Mouse (Mus musculus) embryonic facial prominence, embryonic 14.5 days (tissue): ENCODE results near the gene Cldn6. TPM values are rescaled to one million over a fixed set of nuclear protein-coding genes. Genes with fewer than 3 reads are reported as not detected.

Experiments used
- ATAC-seq: fragments of 200-750 bp; cut with Nextera tagmentation; 2 replicates; pipeline ENCODE4 v1.8.0; 2017; ENCODE audit warnings: low read depth, moderate number of reproducible peaks, moderate TSS enrichment
- DNase-seq: peaks from one replicate; pipeline ENCODE4 v3.0.0-alpha.2; 2015; ENCODE audit warnings: low spot score
- H3K27ac ChIP-seq: fragments of 300-500 bp; sonication (generic); replicated peaks from 2 replicates; pipeline ENCODE4 v1.5.1; 2014; ENCODE audit warnings: low read depth, mild to moderate bottlenecking, low read length, moderate library complexity
- H3K27me3 ChIP-seq: fragments of 300-500 bp; sonication (generic); replicated peaks from 2 replicates; pipeline ENCODE4 v1.6.1; 2014; ENCODE audit warnings: low read length; ENCODE audit not compliant: control insufficient read depth, insufficient read depth
- H3K36me3 ChIP-seq: fragments of 300-500 bp; sonication (generic); 2 replicates; pipeline ENCODE4 v1.6.1; 2014; ENCODE audit warnings: low read length, mixed read lengths; ENCODE audit not compliant: control insufficient read depth, insufficient read depth
- H3K4me1 ChIP-seq: fragments of 300-500 bp; sonication (generic); 2 replicates; pipeline ENCODE4 v1.6.1; 2014; ENCODE audit warnings: antibody characterized with exemption, low read length; ENCODE audit not compliant: control insufficient read depth, insufficient read depth
- H3K4me2 ChIP-seq: fragments of 300-500 bp; sonication (generic); 2 replicates; pipeline ENCODE4 v1.6.1; 2014; ENCODE audit warnings: low read depth, mild to moderate bottlenecking, low read length, moderate library complexity, mixed read lengths
- H3K4me3 ChIP-seq: fragments of 300-500 bp; sonication (generic); 2 replicates; pipeline ENCODE4 v1.5.1; 2014; ENCODE audit warnings: low read depth, mild to moderate bottlenecking, low read length
- H3K9ac ChIP-seq: fragments of 300-500 bp; sonication (generic); 2 replicates; pipeline ENCODE4 v1.6.1; 2014; ENCODE audit warnings: low read depth, mild to moderate bottlenecking, low read length, moderate library complexity, mixed read lengths
- H3K9me3 ChIP-seq: fragments of 300-500 bp; sonication (generic); 2 replicates; pipeline ENCODE4 v1.6.1; 2016; ENCODE audit warnings: low read length; ENCODE audit not compliant: control insufficient read depth
- WGBS: fragments of 180-500 bp; shearing (Covaris S2); extraction: QIAGEN DNeasy Blood & Tissue Kit; methylation state at CpG from one replicate; pipeline ENCODE4 v1.1.7; 2014; 5-methylcytosine and 5-hydroxymethylcytosine counted together
- polyA plus RNA-seq: library from polyadenylated mRNA; unstranded; fragments of >200 nt; fragmentation: Nextera tagmentation; extraction: Ambion mirVana; gene quantifications from 2 replicates; pipeline ENCODE4 v1.2.1, GENCODE M21; 2014

Cldn6 gene
- 17.0 and 22.6 TPM in 2 replicates for polyA plus RNA-seq

DNA sequence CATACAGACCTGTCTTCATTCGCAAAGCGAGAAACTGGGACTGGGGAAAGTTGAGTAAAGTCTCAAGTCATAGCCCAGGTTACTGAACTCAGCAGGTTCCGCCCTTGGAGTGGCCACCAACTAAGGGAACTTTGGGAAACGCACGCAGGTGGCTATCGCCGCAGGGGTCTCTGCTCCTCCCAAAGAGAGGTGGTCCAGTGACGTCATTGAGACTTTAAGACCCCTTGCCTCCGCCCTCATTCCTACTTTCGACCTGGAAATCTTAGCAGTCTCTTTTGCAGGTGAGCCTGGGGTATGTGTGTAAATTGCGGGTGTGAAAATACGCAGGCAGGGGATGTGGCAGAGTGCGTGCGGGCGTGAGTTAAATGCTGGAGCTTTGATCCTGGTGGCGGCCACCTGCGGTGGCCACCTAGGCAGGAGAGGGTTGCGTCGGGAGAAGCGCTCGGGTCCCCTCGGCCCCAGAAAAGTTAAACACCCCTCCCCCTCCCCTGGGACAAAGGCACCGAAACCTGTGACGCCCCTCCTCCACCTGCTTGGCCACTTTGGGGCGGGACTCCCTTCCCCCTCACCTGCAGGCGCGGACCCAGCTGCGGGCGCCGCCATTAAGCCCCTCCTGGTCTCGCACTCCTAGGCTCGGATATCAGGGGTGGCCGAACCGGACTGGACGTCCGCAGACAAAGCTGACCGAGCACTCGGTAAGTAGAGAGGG lies at the start of gene Cldn6:
TSS of gene Cldn6 (plus strand) at position 123 of the 709 bp plus-strand sequence.
- Histone ChIP-seq H3K4me3 (peak within 1 kb of the TSS; percentile 32), H3K4me1 (peaks cover 37% of the 10 kb centered on the region), H3K27ac (peak within 1 kb of the TSS; percentile 28; the same call in 1 of the 2 replicates), H3K27me3 (peaks cover 74% of the 10 kb centered on the region), H3K36me3 (no peaks in the 10 kb centered on the region), H3K4me2 (peak within 1 kb of the TSS; percentile 48), H3K9ac (peak within 1 kb of the TSS; percentile 45; the same call in 1 of the 2 replicates), H3K9me3 (no peaks in the 10 kb centered on the region)
- DNase-seq = no peak
- 3% methylated on average over 29 of the region's 38 CpGs for WGBS
- ATAC-seq = no peak

- Histone ChIP-seq H3K4me3 (peak overlapping the region; percentile 17; the same call in 1 of the 2 replicates), H3K9me3 (no peaks in the 10 kb centered on the region), H3K4me2 (peak overlapping the region; percentile 54), H3K9ac (peak overlapping the region; percentile 34), H3K36me3 (no peaks in the 10 kb centered on the region), H3K27me3 (no peaks in the 10 kb centered on the region), H3K27ac (no peak overlapping the region), H3K4me1 (no peaks in the 10 kb centered on the region)
- 14% methylated on average over 22 of the region's 22 CpGs for WGBS
- ATAC-seq (peak; percentile 92), DNase-seq (peak; percentile 74)
These were observed 48.6 kb upstream of the Cldn6 start for GRCm38 (mm10) chr17:23630195-23631020.

GRCm38 (mm10) chr17:23631241-23631640 lies 47.8 kb upstream of the Cldn6 start:
- Histone ChIP-seq H3K4me1 (no peaks in the 10 kb centered on the region), H3K27ac (no peak overlapping the region), H3K9me3 (no peaks in the 10 kb centered on the region), H3K9ac (no peak overlapping the region), H3K36me3 (no peaks in the 10 kb centered on the region), H3K4me2 (no peak overlapping the region), H3K27me3 (no peaks in the 10 kb centered on the region), H3K4me3 (no peak overlapping the region)
- DNase-seq = no peak
- no peak for ATAC-seq
- WGBS = 82% methylated on average over 8 of the region's 8 CpGs

GRCm38 (mm10) chr17:23644613-23645495 lies 34.2 kb upstream of the Cldn6 start, which contains the start of gene Mmp25:
Mmp25 (minus strand) TSS chr17:23645277.
- under 1% methylated on average over 48 of the region's 58 CpGs for WGBS
- H3K9ac ChIP-seq = peak within 1 kb of the TSS; percentile 59
- no peaks in the 10 kb centered on the region for H3K36me3 ChIP-seq
- H3K27ac ChIP-seq = no peak within 1 kb of the TSS
- ATAC-seq (peak; percentile 33; the same call in 1 of the 2 replicates), DNase-seq (peak; percentile 17)
- H3K4me2 ChIP-seq = peak within 1 kb of the TSS; percentile 83
- H3K9me3 ChIP-seq = 0 out of 2 replicates have a peak, but pooled peaks cover 5% of the 10 kb centered on the region
- H3K27me3 ChIP-seq = peaks cover 33% of the 10 kb centered on the region
- H3K4me1 ChIP-seq = 0 out of 2 replicates have a peak, but pooled peaks cover 3% of the 10 kb centered on the region
- peak within 1 kb of the TSS; percentile 46 for H3K4me3 ChIP-seq

DNA sequence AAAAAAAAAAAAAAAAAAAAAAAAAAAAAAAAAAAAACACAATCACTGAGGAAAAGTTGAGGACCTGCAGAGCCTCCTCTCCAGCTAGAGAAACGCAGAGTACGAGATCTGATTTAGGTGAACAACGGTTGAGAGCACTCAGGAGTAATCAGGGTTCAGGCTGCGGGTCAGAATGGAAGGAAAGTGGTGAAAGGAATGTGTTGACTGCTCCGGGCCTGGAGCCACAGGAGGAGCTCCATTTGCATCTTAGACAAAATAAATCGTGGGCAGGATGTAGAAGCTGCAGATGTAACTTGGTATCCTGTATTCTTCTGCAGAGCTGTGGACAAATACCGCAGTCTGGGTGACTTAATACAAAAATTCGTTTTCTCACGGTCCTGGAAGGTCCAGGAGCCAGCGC lies 33.2 kb upstream of the Cldn6 start:
- Histone ChIP-seq H3K27ac (no peak overlapping the region), H3K4me3 (no peak overlapping the region), H3K9me3 (0 out of 2 replicates have a peak, but pooled peaks cover 5% of the 10 kb centered on the region), H3K9ac (no peak overlapping the region), H3K27me3 (peaks cover 33% of the 10 kb centered on the region), H3K36me3 (no peaks in the 10 kb centered on the region), H3K4me1 (0 out of 2 replicates have a peak, but pooled peaks cover 3% of the 10 kb centered on the region), H3K4me2 (no peak overlapping the region)
- WGBS = 23% methylated on average over 10 of the region's 10 CpGs
- DNase-seq = peak; percentile 4
- ATAC-seq = no peak

DNA sequence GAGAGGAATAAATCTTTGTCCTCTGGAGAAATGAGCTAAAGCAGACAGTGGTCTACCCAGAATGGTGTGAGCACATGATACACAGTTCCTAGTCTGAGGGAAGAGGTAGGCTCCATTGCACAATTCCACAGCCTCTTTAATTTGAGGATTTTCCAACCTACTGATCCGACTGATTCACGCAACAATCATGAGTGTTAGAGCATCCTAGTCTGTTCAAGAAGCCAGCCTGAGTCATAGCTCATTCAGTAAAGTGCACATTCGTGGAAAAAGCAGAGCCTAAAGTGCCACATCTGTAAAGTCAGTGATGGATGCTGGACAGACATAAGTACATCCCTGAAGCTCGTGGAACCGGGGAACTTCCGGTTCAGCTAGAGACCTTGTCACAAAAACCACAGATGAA lies 27.7 kb upstream of the Cldn6 start:
- no peak overlapping the region for H3K27ac ChIP-seq
- H3K9me3 ChIP-seq = no peaks in the 10 kb centered on the region
- no peak for ATAC-seq
- WGBS = 76% methylated on average over 6 of the region's 6 CpGs
- no peak overlapping the region for H3K4me3 ChIP-seq
- no peak for DNase-seq
- no peaks in the 10 kb centered on the region for H3K36me3 ChIP-seq
- peaks cover 8% of the 10 kb centered on the region; the same call in 1 of the 2 replicates for H3K27me3 ChIP-seq
- no peak overlapping the region for H3K9ac ChIP-seq
- no peak overlapping the region for H3K4me2 ChIP-seq
- no peaks in the 10 kb centered on the region for H3K4me1 ChIP-seq

GRCm38 (mm10) chr17:23653324-23653723 lies 25.7 kb upstream of the Cldn6 start:
- Histone ChIP-seq H3K4me1 (no peaks in the 10 kb centered on the region), H3K9ac (no peak overlapping the region), H3K9me3 (no peaks in the 10 kb centered on the region), H3K27me3 (no peaks in the 10 kb centered on the region), H3K4me2 (no peak overlapping the region), H3K36me3 (no peaks in the 10 kb centered on the region), H3K27ac (no peak overlapping the region), H3K4me3 (no peak overlapping the region)
- DNase-seq (peak; percentile 7), ATAC-seq (no peak)
- WGBS = 66% methylated on average over 2 of the region's 2 CpGs

DNA sequence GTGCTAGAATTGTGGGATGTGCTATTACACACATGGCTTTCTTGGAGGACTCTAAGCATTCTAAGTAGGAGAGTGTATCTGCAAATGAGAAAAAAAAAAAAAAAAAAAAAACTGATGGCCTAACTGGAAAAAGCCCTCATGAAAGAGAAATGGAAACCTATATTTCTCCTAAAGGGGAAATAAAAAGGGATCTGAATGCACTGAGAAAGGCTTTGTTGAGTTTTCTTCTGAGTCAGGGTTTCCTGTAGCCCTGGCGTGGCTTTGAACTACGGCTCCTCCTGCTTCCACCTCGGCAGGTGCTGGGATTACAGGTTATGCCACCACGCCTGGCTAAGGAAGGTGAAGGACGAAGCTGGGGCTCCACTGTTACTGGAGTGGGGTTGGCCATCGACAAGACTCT lies 25.0 kb upstream of the Cldn6 start:
- H3K27ac ChIP-seq = no peak overlapping the region
- WGBS = 53% methylated on average over 6 of the region's 6 CpGs
- no peaks in the 10 kb centered on the region for H3K27me3 ChIP-seq
- no peak overlapping the region for H3K9ac ChIP-seq
- H3K4me3 ChIP-seq = no peak overlapping the region
- H3K36me3 ChIP-seq = no peaks in the 10 kb centered on the region
- no peak for ATAC-seq
- DNase-seq = no peak
- no peaks in the 10 kb centered on the region for H3K4me1 ChIP-seq
- H3K9me3 ChIP-seq = no peaks in the 10 kb centered on the region
- no peak overlapping the region for H3K4me2 ChIP-seq
